Mouse (Mus musculus) megakaryocyte, adult 5-6 weeks (primary cell): Measurements from ENCODE around the gene Cyp39a1. TPM values are rescaled to one million over a fixed set of nuclear protein-coding genes. Genes with fewer than 3 reads are reported as not detected.
A peak's percentile ranks its signal among the peaks of the same experiment; 100 is the strongest.

ENCODE experiments used
- ATAC-seq: 2 replicates; pipeline ENCODE4 v1.8.0; 2016; ENCODE audit warnings: mild to moderate bottlenecking, inconsistent platforms; ENCODE audit not compliant: poor library complexity, severe bottlenecking
- total RNA-seq, 2 experiments: library from RNA; stranded (forward) in 1 of 2; stranded (reverse) in 1 of 2; fragments of 153-499, 151-499 nt in 1 of 2; fragments of 221-1000, 200-1000 nt in 1 of 2; gene quantifications; 2 replicates each; pipeline versions ENCODE4 v1.2.3 to v1.2.4; 2015 to 2017

Gene Cyp39a1
- total RNA-seq, 2 experiments from 2014 or later, result 10.1 to 11.1 TPM

GRCm38 (mm10) chr17:43677317-43677716 lies 10.1 kb downstream of the Cyp39a1 start:
- ATAC-seq, result no peak

GRCm38 (mm10) chr17:43684086-43684485 lies 16.9 kb downstream of the Cyp39a1 start:
- no peak for ATAC-seq

- ATAC-seq, result no peak
Observed at GRCm38 (mm10) chr17:43684638-43685037, 17.4 kb downstream of the Cyp39a1 start.

DNA sequence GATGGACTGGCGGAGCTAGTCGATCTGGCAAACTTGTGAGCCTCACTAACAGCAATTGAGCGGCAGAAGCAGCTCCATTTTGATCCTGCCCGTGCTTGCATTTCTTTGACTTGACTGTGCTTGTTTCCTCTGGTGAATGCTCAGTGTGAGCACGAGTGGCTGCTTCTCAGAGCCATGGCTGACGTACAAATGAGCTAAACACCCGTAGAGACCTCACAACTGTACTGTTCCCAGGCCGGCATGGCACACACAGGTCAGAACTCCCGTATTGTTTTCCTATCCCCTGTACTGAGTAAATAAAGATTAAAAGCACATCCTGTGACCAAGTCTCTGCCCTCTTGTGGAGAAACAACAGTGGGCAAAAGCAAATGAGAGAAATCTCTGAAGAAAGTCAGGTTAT lies 22.4 kb downstream of the Cyp39a1 start:
- no peak for ATAC-seq

GRCm38 (mm10) chr17:43698997-43699649 lies 31.9 kb downstream of the Cyp39a1 start:
- peak; percentile 67 for ATAC-seq

DNA sequence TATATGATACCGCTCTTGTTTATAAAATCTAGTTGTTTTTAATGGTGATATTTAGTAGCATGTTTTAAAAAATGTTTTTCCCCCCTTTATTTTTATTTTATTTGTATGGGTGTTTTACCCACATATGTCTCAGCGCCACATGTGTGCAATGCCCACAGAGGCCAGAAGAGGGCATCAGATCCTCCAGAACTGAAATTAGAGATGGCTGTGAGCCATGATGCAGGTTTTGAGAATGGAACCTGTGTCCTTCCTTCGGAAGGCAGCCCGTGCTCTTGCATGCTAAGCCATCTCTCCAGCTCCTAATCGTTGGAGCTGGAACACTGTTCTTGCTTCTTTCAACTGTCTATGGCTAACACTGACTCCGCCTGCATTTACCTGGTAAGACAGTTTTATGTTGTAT lies 33.8 kb downstream of the Cyp39a1 start:
- no peak for ATAC-seq

GRCm38 (mm10) chr17:43704216-43704930 lies 37.1 kb downstream of the Cyp39a1 start:
- ATAC-seq, result no peak

- no peak for ATAC-seq
Observed at GRCm38 (mm10) chr17:43706749-43707148, 39.5 kb downstream of the Cyp39a1 start.

- no peak for ATAC-seq
Observed at GRCm38 (mm10) chr17:43707254-43707653, 40.0 kb downstream of the Cyp39a1 start.

GRCm38 (mm10) chr17:43711557-43712352 lies 44.5 kb downstream of the Cyp39a1 start:
- no peak for ATAC-seq

GRCm38 (mm10) chr17:43714191-43714590 lies 47.0 kb downstream of the Cyp39a1 start:
- no peak for ATAC-seq

- ATAC-seq, result no peak
Observed at GRCm38 (mm10) chr17:43716601-43717000, 49.4 kb downstream of the Cyp39a1 start.

DNA sequence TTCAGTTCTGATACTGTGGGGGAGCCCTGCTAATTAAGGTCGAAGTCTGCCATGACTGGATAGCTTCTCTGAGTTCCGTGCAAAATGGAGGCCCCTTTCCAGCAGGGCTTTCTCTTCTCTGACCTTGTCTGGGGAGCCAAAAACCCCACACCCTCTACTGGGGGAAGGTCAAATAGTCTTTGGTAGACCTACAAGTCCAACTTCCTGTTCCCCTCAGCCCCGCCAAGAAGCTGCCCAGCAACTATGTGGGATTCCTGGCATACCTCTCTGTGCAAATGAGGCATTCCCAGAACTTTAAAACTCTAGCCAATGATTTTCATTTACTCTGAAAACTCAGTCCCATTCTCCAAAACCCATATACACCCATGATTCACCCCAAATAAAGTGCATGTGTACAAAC lies 52.2 kb downstream of the Cyp39a1 start:
- ATAC-seq, result no peak

DNA sequence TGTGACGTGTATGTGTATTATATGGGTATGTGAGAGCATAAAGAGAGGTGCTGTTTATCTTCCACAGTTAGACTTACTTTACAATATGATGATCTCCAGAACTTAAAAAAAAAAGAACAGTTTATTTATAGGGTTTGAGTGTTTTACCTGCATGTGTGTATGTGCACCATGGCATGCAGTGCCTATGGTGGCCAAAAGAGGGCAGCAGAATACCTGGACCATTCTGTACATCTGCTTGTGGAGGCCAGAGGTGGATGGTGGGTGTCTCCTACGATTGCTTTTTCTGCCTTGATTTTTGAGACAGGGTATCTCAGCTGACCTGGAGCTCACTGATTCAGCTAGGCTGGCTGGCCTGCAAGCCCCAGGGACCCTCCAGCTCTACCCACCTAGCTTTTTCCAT lies 57.3 kb downstream of the Cyp39a1 start:
- ATAC-seq, result no peak

GRCm38 (mm10) chr17:43731327-43731726 lies 64.1 kb downstream of the Cyp39a1 start:
- no peak for ATAC-seq

DNA sequence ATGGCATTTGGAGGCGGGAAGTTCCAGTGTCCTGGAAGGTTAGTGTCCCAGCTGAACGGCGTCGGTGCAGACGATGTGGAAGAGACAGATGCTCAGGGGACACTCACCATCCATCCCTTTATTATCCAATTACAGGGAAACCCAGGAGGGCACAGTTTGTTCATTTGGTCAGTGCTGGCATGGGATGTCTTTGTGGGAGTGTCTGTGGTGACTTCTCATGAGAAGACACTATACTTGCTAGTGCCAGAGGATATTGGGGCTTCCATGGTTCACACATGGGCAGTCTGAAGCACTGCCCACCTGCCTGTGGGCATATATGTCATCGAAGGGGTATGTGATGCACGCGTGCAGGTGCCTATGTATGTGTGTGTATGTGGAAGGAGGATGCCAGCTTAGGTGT lies 64.8 kb downstream of the Cyp39a1 start:
- no peak for ATAC-seq

GRCm38 (mm10) chr17:43734252-43734651 lies 67.0 kb downstream of the Cyp39a1 start:
- no peak for ATAC-seq

DNA sequence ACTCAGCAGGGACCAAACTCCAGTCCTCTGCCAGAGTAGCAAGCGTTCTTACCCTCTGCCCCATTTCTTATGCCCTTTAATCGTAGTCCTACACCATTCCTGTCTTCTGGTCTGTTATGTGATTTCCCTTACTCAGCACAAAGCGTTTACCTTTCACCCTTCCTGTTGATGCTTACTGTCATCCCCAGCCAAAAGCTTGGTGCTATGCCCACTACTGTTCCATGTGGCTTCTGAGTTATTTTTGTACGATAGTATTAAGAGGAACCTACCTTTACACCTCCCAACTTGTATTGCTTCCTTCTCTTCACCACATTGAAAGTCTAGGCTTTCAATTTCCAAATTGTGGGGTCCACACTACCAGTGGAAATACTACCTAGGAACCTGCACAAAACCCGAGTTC lies 76.7 kb downstream of the Cyp39a1 start:
- no peak for ATAC-seq

GRCm38 (mm10) chr17:43744425-43744824 lies 77.2 kb downstream of the Cyp39a1 start:
- no peak for ATAC-seq

DNA sequence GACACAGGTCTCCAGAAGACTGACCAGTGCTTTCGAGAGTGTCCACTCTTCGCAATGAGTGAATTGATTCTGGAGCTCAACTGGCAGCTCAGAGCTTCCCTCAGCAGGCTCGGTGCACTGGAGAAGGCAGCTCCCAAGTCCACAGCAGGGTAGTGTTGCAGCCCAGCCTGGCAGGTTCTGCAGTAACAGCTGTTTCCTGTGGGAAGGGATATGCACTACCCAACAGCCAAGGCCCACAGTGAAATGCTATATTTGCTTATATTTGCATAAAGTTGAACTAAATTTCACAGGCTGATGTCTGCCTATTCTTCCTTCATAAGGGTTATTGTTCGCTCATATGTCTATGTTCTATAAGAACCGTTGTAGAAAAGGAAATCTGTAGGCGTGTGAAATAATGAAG lies 83.9 kb downstream of the Cyp39a1 start:
- no peak for ATAC-seq

- ATAC-seq, result no peak
Observed at GRCm38 (mm10) chr17:43752811-43753210, 85.6 kb downstream of the Cyp39a1 start.

DNA sequence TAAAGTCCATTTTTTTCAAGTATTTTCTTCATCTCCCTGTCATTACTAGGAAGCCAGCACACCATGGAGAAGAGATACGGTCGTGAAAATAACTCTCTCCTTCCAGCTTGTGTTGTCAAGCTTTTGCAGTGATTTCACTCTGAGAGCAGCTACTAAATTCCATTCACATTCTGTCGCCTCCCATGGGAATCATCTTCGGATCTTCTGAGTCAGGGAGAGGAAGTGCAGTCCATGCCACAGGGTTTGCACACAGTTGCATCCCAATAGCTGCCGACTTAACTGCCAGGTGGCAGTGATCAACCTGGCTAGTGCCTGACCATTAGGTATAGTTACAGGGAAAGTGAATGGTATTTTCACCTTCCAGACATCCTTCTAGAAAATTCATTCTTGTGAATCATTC lies 87.5 kb downstream of the Cyp39a1 start:
- ATAC-seq, result no peak
